Mouse (Mus musculus) gastrocnemius, adult 2 months (tissue): ENCODE results near the gene Omt2b. TPM values are rescaled to one million over a fixed set of nuclear protein-coding genes. Genes with fewer than 3 reads are reported as not detected.
"Not testable (repeated sequence)": the region's sequence is repeated elsewhere in the genome, so short reads cannot be mapped to it uniquely, and the experiment has no call there.

Experiments
- DNase-seq: peaks from one replicate; pipeline ENCODE4 v3.0.0; 2022
- H3K27ac ChIP-seq: fragments of 200-600 bp; 2 replicates; pipeline ENCODE4 v1.8.1; 2022; ENCODE audit warnings: mild to moderate bottlenecking
- H3K4me3 ChIP-seq: fragments of 200-600 bp; 2 replicates; pipeline ENCODE4 v1.8.1; 2022; ENCODE audit warnings: mild to moderate bottlenecking, moderate library complexity
- CTCF ChIP-seq: fragments of 200-600 bp; IDR thresholded peaks from 2 replicates; pipeline ENCODE4 v1.8.1; 2022; ENCODE audit warnings: antibody characterized with exemption, mild to moderate bottlenecking, moderate library complexity
- intact Hi-C: fragments of 180-260 bp; cut with DNase I; formaldehyde crosslinking; loops from one replicate; pipeline ENCODE4 v1.15.1; 2025
- long read RNA-seq, 2 experiments: library from polyadenylated mRNA; stranded (forward); transcript quantifications; one replicate each; pipeline ENCODE4 v2.0.0; 2021
- total RNA-seq, 2 experiments: library from RNA; stranded (reverse); gene quantifications; 2 replicates each; pipeline ENCODE4 v1.2.3; 2021

Gene Omt2b
- not detected for total RNA-seq
- long read RNA-seq, experiment 1 = 0 reads
- long read RNA-seq, experiment 2 = 0 reads

DNA sequence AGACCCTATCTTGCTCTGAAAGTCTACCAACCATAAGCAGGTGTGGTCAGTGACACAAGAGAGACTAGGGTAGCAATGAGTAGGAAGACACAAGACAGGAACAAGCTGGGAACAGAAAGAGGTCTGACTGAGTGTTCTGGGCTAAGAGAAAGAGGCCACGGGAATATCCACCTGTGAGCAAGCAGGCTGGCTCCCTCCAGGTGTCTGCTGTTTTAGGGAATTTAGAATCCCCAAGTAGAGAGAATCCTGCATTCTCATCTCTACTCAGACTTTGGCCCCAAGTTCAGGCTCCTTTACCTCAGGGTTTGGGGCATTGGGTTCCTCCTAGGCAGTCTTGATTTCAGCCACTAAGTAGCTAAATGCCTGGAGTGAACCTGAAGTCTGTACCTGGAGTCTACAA lies at the start of gene Omt2b:
Omt2b (plus strand) TSS at position 301 of the 400 bp plus-strand sequence.
- H3K4me3 ChIP-seq, DNase-seq, H3K27ac ChIP-seq, intact Hi-C loops: not testable (repeated sequence)

DNA sequence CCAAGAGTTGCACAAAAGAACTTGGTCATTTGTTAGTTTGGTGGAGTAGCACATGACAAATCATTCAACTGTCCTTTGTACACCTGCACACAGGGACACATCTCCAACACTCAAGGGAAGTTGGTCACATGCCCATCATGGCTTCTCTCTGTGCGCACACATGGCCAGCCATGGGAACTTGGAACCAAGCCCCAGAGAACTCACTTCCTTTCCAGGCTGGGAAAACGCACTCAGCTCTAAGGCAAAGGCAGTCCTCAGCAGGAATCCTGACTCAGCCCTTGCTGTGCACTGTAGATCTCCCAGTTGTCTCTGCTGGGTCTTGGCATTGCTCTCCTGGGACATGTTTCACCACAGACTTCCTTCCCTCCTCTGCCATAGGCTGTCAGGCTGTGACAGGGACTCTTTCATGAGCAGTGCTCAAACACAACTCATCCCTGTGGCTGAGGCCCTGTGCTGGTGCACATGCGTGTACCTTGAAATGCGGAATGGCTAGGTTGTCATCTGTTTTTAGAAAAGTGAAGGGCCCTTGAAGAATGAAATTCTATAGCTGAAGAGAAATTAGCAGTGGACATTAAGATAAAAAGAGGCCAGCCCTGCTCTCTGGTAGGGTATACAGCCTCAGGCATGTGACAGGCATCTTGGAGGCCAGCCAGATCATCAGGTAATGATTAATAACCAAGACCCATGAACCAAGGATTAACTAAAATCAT lies 45.2 kb upstream of the Omt2b start:
- H3K4me3 ChIP-seq, H3K27ac ChIP-seq, DNase-seq, intact Hi-C loops: not testable (repeated sequence)

DNA sequence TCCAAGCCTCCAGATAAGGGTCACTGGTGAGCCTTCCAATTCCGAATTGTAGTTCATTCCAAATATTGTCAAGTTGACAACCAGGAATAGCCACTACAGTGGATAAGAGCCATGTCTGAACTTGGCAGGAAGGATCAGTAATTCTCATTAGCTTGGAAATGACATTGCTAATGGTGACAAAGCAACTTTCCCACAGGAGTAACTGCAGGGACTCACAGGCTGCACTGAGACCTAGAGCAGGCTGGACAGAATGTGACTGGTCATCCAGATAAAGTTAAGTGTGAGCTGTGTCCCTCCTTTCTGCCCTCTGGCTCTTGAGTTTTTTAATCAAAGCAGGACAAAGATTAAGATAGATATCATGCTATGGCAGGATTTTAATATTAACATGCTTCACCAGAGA lies 38.3 kb upstream of the Omt2b start:
- H3K4me3 ChIP-seq = not testable (repeated sequence)

DNA sequence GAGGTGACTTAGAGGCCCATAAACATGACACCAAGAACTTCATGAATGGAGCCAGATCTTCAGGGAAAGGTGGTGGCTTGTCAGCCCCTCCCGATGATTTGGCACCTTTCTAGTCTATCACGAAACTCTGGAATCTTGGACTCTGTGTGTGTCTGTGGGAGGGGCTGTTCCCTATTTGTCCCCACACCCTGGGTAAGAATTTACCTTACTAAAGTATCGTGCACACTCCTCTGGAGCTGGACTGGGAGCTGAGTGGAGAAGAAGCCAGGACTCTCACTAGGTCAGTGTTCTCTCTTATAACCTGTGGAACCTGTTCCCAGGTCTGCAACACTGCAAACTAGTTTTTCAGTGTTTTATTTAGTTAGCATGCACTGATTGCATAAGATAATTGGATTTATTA lies 37.7 kb upstream of the Omt2b start, which contains the start of gene Gm10639:
Gm10639 (plus strand) TSS at position 201 of the 400 bp plus-strand sequence.
- H3K27ac ChIP-seq, intact Hi-C loops, H3K4me3 ChIP-seq, DNase-seq: not testable (repeated sequence)

More for the DNA sequence above, 38.3 kb upstream of the Omt2b start:
- intact Hi-C loops, H3K27ac ChIP-seq, DNase-seq: not testable (repeated sequence)

DNA sequence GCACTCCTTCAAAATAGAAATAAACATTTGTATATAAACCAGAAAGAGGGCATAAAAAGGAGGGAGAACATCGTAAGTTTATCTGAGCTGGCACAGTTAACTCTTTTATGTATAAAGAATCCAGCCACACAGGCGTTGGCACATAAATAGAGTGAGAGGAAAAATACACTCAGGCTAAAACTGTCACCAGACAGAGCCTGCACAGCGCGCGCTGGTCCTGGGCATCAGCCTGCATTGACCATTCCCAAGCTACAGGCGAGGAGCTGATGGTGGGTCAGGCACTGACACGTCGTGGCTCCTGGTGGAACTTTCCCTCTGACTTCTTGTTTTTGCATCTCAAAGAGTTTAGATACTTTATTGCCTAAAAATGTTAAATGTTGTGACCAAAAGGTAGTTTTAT lies 34.9 kb upstream of the Omt2b start:
- intact Hi-C loops = not testable (repeated sequence)

DNA sequence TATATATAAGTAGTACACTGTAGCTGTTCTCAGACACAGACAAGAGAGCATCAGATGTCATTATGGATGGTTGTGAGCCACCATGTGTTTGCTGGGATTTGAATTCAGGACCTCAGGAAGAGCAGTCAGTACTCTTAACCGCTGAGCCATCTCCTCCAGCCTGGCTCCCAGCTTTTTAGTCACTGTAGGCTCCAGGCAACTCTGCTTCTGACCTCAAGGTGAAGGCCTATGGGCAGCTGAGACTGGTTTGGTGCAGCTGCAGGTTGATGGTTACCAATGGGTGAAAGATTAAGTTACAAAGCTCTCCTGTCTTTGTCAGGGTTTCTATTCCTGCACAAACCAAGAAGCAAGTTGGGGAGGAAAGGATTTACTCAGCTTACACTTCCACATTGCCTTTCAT lies 33.7 kb upstream of the Omt2b start:
- intact Hi-C loops, H3K4me3 ChIP-seq, H3K27ac ChIP-seq, DNase-seq: not testable (repeated sequence)

More for the DNA sequence above, 34.9 kb upstream of the Omt2b start:
- DNase-seq, H3K4me3 ChIP-seq, H3K27ac ChIP-seq: not testable (repeated sequence)

DNA sequence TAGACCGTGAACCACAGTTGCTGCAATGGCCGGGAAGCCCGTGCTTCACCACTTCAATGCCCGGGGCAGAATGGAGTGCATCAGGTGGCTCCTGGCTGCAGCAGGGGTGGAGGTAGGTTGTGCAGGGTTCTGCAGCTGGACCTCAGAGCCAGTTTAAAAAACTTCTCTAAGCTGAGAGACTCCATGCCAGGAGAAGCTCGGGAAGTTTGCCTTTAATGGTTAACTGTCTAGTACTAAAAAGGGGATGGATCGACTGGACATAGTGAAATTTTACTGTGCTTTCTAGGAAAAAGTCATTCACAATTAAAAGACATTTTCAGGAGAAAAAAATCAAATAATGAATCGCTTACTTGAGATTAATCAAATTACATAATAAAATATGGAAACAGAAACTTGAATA lies 32.6 kb upstream of the Omt2b start:
- H3K27ac ChIP-seq, H3K4me3 ChIP-seq, intact Hi-C loops, DNase-seq: not testable (repeated sequence)

DNA sequence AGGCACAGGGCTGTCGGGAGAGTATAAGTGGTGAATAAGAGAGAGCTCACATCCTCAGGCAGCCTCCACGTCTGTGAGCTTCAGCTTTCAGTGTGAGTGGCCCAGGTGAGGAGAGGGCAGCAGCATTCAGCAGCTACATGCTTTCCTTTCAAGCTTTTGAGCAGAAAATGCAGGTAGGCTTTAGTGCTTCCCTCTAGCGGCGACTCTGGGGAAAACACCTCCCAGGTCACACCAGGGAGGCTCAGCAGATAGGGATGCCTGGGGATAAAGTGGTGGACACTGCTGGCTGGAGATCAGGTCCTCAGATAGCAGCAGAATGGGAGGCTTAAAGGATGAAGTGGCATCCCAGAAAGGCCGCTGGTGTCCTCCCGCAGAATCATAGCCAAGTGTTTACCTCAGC lies 31.3 kb upstream of the Omt2b start:
- intact Hi-C loops, H3K27ac ChIP-seq, H3K4me3 ChIP-seq: not testable (repeated sequence)
- TF ChIP-seq CTCF = peak; percentile 63
- DNase-seq = peak; percentile 46

DNA sequence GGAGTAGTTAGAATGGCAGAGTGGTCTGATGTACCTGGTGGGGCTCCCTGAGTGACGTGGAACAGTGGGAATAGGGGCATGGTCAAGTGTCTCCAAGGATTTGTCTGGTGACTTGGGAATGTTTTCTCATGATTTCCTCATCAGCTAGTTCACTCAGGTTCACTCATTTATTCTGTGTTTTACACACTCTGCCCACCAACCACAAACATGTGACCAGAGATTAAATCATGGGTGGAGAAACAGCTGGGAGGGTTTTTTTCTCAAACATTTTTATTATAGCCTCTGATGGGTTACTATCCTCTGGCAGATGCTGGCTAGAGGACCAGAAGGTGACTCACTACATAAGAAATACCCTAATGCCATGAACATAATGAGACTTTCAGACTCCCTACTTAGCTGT lies 29.2 kb upstream of the Omt2b start:
- intact Hi-C loops = no loop called here
- TF ChIP-seq CTCF = no peak

DNA sequence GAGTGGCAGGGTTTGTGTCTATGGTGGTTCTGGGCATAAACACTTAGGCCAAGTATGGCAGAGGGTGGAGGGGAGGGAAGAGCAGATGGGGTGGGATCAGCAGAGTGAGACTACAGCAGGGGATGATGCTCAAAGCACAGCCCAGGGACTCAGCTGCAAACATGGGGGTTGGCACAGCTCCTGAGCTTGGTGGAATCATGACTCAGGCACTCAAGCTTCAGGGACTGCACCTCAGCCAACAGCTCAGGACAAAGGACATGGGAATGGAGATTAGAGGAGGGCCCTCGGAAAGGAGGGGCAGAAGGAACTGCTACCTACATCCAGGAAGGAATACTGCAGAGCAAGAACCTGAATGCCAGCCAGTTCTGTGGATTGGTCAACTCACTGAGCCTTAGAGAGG lies 28.2 kb upstream of the Omt2b start:
- H3K27ac ChIP-seq, DNase-seq, intact Hi-C loops, H3K4me3 ChIP-seq: not testable (repeated sequence)

More for the DNA sequence above, 29.2 kb upstream of the Omt2b start:
- Histone ChIP-seq H3K27ac (no peak overlapping the region), H3K4me3 (no peak overlapping the region)
- DNase-seq = no peak

DNA sequence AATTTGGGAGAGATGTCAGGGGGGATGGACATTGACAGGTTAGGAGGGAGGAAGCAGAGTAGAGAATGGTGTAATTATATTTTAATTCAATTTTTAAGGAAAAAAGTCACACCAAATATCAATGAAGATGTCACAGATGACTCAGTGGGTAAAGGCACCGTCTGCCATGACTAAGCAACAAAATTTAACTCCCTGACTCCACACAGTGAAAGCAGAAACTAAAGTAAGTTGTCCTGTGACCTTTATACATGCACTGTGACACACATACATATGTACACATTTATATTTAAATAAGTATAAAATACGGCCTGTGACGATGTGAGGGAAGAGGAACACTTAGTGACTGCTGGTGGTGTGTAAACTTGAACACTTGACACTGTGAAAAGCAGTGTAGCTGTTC lies 19.3 kb upstream of the Omt2b start:
- H3K27ac ChIP-seq, DNase-seq, H3K4me3 ChIP-seq, intact Hi-C loops: not testable (repeated sequence)

DNA sequence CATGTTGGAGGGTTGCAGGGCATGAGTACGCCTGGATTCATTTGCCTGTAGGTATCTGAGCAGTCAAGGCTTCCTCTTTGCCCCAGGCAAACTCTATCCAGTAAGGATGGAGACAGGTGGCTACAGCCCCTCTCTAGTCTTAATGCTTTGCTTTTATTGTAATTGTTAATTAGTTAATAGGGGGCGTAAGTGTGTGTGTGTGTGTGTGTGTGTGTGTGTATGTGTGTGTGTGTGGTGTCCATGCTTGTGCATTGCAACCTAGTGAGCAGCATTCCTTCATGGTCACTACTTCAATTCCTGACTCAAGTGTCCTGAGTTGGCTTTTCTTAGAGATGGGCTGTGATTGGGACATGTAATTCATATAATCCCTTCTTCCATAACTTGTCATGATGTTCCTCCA lies 12.7 kb upstream of the Omt2b start, which contains the start of gene Omt2a:
Omt2a (minus strand) TSS at position 101 of the 400 bp plus-strand sequence.
- DNase-seq = no peak
- H3K27ac ChIP-seq = no peak within 1 kb of the TSS
- intact Hi-C loops = no loop called here
- no peak for TF ChIP-seq CTCF
- H3K4me3 ChIP-seq = no peak within 1 kb of the TSS

DNA sequence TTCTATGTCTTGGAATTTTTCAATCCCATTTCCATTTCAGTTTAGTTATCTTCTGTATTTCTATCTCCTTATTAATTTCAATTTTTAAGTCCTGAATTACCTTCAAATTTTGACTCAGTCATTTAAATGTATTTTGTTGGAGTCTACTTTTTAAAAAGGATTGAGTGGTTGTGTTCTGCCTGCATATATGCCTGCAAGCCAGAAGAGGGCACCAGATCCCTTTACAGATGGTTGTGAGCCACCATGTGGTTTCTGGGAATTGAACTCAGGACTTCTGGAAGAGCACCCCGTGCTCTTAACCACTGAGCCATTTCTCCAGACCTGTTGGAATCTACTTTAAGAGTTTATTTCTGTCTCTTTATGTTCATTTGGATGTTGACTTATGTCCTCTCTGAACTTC lies 7.9 kb upstream of the Omt2b start:
- Histone ChIP-seq H3K4me3 (no peak overlapping the region), H3K27ac (no peak overlapping the region)
- intact Hi-C loops = no loop called here
- DNase-seq = no peak
- TF ChIP-seq CTCF = peak; percentile 44

DNA sequence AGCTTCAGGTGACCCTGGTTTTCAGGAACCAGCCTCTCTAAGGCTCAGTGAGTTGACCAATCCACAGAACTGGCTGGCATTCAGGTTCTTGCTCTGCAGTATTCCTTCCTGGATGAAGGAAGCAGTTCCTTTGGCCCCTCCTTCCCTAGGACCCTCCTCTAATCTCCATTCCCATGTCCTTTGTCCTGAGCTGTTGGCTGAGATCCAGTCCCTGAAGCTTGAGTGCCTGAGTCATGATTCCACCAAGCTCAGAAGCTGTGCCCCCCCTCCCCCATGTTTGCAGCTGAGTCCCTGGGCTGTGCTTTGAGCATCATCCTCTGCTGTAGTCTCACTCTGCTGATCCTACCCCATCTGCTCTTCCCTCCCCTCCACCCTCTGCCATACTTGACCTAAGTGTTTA lies 9.7 kb downstream of the Omt2b start:
- intact Hi-C loops, H3K27ac ChIP-seq, H3K4me3 ChIP-seq, DNase-seq: not testable (repeated sequence)
